Mouse (Mus musculus): ENCODE measurements around the gene Cldn9.

DNA sequence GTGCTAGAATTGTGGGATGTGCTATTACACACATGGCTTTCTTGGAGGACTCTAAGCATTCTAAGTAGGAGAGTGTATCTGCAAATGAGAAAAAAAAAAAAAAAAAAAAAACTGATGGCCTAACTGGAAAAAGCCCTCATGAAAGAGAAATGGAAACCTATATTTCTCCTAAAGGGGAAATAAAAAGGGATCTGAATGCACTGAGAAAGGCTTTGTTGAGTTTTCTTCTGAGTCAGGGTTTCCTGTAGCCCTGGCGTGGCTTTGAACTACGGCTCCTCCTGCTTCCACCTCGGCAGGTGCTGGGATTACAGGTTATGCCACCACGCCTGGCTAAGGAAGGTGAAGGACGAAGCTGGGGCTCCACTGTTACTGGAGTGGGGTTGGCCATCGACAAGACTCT lies 29.8 kb downstream of the Cldn9 start:
- TF ChIP-seq ZNF384 (IDR thresholded peaks at IDR 0.05; ENCODE audit: low read depth, low read length) (no peak), CHD2 (IDR thresholded peaks at IDR 0.05; ENCODE audit: low read depth, low read length) (no peak), MAFK (IDR thresholded peaks at IDR 0.05; ENCODE audit: insufficient read depth, low read depth, low read length) (no peak)

All from ES-E14 (cell line).